Mouse (Mus musculus) embryo, embryonic 11.5 days (tissue): ENCODE results near the gene Dazap2.
"Not testable (repeated sequence)": the region's sequence is repeated elsewhere in the genome, so short reads cannot be mapped to it uniquely, and the experiment has no call there.

Experiments
- DNase-seq: peaks from one replicate; pipeline ENCODE4 v3.0.0-alpha.2; 2012; ENCODE audit warnings: low read depth, low spot score

Gene Dazap2

DNA sequence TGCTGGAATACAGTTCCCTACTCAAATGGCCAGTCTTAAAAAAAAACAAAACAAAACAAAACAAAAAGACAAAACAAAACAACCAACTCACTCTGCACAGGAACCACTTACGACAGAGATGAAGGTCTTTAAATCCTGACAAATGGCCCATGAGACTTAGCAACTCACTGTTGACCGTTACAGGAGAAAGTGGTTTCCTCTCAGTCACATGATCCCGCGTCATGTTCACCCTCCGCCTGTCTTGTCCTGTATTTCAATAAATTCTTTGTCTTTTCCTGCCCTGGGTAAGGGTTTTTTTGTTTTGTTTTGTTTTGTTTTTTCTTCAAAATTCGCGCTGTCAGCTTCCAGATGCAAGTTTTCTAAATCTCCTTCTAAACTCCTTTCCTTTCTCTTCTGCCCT lies 3.2 kb upstream of the Dazap2 start:
- no peak for DNase-seq

DNA sequence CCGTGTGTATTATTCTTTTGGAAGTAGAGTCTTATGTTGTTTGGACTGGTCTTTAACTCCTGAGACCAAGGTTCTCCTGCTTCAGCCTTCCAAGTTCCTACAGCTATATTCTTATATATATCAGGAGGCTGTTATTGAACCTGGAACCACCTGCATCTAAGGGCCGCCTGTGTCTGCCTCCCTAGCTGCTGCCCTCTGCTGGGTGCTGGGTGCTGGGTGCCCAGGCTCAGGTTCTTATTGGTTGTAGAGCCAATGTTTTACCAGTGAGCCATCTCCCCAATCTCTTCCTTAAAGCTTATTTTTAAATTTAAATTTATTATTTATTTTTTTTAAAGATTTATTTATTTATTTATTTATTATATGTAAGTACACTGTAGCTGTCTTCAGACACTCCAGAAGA lies 2.7 kb upstream of the Dazap2 start:
- no peak for DNase-seq

DNA sequence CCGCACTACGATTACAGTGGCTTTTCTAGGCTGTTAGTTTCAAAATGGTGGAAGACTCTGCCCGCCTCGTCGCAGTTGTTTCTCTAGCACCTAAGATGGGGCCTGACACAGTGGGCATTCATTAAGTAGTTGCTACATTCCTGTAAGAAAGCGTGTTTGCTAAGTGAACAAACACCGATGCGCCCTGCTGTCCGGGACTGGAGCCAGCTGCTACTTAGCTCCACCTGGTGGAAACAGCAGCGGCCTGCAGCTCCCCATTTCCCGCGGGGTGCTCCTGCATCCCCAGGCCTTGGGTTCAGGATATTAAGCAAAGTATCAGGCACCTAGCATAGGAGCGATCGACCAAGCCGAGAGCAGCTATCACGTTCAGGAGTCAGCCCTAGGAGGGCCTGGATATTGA lies 1.6 kb upstream of the Dazap2 start:
- DNase-seq, result peak; percentile 55

DNA sequence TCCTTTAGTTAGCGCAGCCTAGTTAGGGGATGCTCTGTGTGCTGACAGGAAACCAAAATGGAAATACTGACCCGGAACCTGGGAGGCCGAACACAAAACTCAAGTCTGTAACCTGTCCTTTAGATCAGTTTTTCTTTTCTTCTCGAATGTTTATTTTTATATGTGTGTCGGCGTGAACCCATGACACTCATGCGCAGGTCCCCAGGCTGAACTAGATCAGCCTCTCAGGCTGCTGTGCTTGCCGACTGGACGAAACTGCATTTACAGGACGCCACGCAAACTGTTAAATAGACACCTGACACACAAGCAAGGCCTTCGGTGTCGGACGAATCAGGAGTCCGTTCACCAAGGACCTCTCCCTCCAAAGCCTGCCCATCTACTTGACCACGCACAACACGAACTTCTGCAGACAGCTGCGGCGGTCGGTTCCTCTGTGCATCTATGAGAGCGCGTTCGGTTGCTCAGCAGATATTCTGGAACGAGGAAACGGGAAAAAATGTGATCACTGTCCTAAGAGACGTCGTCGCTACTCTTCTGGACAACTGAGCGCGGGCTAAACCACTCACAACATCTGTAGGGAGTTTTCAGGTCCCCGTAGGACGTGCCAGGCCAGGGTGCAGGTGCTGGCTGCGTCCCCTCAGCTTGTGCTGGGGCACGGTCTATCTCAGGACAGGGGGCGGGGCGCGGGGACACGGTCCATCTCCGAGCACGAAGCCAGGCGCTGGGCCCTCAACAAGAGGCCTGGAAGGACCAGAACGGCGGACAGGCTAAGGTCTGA lies 742 bp upstream of the Dazap2 start:
- DNase-seq, result no peak

DNA sequence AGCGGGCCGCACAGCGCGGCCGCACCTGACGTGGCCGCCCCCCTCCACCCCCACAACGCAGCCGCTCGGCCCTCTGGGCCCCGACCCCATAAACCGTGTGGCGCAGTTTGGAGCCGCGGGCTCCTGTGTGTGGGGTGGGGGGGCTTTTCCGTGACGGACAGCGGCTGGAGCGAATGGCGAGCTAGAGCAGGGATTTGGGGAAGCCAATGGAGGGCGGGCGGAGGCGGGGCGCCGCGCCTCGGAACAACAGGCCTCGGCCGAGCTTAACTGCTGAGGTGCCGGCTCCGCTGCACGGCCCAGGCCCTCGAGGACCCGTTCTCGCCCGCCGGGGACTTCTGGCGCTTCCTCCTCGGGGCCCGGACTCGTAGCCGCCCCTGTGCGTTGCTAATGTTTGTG lies 674 bp downstream of the Dazap2 start:
- peak; percentile 84 for DNase-seq

DNA sequence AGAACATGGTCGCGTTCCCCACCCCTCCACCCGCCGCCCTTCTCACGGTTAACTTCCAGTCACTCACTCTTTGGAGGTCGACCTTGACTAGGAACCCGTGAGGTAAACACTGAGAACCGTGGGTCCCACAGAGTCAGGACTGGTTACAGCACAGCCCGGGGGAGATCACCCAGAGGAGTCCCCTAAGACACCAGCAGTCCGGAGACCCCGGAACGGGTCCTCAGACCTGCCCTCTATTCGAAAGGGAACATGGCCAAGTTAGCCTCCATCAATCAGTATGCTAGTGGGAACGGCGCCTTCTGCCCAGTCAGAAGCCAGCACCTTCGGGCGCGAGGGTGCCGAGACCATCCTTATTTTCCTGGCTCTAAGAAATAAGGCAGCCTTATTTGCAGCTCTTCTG lies 1.1 kb downstream of the Dazap2 start:
- DNase-seq, result no peak

DNA sequence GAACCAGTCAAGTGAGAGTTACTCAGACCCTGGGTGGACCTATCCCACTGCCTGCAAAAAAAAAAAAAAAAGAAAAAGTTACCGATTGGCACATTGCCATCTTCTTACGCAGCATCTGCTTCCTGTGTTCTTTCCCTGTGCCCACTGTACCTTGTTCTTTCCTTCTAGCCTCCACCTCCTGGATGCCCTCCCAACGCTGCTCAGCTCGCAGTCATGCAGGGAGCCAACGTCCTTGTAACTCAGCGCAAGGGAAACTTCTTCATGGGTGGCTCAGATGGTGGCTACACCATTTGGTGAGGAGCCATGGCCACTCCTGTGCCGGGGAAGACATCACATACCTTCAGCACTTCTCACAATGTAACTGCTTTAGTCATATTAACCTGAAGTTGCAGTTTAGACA lies 4.1 kb downstream of the Dazap2 start:
- DNase-seq, result no peak

DNA sequence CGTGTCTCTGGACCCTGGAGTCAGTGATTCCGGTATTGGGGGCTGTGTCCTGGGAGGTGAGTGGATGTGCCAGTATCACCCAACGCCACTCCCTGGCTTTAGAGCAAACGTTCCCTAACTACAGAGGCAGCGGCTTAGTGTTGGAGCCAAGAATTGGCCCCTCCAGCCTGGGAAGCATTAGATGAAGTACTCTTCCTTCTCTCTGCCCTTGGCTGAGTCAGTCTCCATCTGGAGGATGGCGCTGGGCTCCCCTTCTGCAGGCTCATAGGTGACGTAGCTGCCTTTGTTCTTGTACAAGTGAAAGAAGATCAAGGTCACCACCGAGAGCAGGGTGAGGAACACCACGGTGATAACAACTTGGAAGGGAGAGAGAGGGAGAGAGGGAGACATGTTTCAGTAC lies 6.5 kb downstream of the Dazap2 start:
- DNase-seq, result not testable (repeated sequence)

DNA sequence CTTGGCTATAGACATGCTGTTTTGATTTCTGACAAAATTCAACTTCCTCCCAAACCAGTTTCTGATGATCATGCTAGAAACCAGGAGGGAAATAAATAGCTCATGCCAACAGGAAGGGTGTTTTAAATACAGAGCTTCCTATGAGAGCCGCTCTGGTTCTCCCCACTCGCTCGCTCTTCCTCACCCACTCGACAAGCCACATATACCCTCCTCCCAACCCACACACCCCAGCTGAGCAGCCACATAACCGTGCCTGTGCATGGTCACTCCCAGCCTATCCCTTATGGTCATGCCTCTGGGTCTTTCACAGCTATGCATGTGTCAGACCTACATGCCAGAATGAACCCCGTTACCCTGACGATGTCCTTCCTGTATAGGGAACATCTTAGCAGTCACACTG lies 7.0 kb downstream of the Dazap2 start:
- no peak for DNase-seq

DNA sequence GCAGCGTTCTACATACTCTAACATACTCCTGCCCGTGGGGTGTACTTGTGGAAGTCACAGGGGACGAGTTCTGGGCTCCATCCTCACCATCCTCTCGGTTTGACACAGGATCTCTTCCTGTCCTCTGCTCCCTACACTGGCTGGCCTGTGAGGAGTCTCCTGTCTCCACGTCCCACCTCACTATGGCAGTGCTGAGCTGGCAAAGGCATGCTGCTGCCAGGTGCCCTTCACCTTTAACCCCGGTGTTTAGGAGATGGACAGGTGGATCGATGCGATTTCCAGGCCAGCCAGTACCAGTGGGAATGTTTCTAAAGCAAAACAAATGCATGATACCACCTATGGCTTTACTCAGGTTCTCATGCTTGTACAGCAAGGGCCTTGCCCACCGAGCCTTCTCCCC lies 8.6 kb downstream of the Dazap2 start:
- no peak for DNase-seq

DNA sequence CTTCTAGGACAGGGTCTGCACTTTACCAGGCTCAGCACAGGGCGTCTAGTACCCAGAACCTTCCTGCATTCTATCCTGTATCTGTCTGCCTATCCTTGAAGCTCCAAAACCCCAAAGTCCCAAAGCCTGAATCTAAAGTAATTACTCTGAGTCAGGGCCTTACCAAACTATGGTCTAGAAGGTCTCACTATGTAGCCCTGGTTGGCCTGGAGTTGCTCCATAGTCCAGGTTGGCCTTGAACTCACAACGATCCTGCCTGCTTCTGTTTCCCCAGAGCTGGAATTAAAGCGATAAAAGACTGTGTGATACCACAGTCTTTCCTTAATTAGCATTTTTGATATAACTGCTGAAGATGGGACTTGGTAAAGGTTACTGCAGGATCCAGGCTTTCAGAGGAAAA lies 9.3 kb downstream of the Dazap2 start:
- DNase-seq, result no peak

DNA sequence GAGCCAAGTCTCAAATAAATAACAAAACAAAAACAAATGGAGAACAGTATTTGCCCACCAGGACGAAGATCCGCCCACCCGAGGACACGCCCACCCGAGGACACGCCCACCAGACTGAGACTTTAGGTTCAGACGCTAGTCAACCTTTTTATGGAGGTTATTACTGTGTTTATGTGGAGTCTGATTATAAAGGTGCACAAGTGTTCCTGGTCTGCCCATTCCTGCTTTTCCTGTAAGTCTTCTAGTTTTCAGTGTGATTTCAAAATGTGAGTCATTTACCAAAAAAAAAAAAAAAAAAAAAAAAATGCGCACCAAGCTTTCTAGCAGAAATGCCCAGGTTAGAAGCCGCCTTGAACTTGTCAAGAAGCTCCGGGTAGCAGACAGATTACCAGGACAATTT lies 12.1 kb downstream of the Dazap2 start:
- DNase-seq, result no peak

DNA sequence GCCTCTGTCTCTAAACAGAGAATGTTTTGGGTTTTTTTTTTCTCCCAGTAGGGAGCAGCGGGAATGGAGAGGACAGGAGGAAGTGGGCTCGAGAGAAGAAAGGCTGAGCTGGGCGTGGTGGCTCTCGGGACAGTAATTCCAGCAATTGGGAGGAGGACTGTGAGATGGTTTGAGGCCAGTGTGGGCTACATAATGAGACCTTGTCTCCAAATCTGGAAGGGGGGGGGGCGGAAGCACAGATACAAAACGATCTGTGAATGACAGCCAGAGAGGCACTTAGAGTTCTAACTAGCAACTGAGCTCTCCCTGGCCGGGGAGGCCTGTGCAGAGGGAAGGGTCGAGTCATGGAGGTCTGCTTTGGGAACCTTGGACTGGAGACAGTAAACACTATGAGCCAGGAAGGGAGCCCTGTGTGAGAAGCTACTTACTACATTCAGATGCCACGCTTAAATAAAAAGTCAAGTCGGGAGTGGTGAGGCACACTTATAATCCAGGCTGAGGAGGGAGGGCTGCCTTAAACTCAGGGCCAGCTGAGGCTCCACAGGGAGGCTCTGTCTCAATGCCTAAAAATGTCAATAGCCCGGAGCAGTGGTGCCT lies 12.7 kb downstream of the Dazap2 start:
- no peak for DNase-seq

DNA sequence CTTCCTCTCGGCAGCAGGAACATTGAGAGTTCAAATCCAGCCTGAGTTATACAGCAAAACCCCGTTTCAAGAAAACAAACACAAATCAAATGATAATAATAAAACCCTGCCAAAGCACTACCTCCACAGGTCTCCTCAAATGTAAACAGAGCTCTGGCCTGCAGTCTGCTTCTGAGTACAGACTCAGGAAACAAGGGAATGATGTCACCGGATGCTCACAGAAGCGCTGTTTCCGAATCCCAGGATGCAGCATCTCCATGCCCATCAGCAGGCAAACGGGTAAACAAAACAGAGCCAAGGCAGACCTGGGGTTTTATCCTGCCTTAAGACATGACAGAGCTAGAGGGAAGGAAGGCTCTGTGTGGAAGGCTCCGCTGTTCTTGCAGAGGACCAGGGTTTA lies 13.6 kb downstream of the Dazap2 start:
- DNase-seq, result no peak

DNA sequence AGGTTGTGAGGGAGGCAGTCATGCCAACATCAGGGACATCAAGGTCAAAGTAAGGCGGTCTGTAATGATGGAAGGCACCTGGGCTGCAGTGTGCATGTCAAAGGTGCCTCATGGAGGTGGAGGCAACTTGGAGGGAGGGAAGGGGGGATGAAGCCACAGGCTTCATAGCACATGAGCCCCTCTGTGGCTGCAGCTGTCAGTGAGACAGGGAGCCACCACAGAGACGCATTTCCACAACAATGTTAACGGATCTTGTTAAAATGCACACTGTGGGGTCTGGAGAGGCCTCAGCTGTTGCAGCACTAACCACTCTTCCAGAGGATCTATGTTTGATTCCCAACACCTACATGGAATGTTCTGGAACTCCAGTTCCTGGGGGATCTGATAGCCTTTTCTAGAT lies 15.0 kb downstream of the Dazap2 start:
- no peak for DNase-seq

DNA sequence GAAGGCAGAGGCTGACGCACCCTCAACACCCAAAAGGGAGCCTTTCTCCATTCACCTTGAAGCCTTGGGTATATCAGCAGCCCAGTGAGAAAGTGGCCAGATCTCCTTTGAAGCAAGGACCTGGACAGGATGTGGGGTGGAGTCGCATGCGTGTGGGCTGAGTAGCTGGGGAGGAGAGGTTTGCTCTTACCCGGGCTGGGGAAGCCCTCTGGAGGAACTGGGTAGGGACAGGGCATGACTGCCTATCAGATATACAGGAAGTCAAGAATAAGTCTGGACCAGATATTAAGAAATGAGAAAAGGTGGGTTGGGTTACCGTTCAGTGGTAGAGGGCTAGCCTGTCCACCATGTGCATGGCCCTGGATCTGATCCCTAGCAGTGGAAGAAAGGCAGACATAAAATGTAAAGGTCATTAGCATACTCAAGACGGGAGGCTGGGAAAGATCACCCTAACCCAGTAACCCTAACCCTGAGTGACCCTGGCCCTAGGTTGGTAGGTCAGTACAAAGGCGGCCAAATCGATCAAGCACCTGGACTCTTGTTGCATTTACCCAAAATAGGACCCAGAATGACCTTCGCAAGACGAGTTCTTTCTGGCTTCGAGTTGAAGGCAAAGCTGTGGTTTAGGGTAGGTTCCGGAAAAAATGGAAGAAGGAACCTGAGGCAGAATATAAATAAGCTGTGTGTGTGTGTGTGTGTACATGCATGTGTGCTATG lies 16.5 kb downstream of the Dazap2 start:
- no peak for DNase-seq

DNA sequence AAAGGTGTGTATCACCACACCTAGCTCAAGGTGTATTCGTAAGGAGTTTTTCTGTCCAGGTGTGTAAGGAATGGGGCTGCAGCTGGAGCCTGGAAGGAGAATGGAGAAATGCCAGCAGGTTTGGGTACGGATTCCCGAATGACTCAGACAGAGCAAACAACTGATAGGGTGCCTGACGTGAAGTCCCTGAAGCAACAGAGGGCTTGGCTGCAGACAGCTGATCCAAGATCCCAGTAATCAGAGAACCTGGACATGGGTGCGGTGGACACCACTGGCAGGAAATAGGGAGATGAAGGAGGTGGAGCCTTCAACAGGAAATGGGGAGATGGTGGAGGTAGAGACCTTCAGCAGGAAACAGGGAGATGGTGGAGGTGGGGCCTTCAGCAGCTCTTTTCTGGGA lies 17.2 kb downstream of the Dazap2 start:
- no peak for DNase-seq

DNA sequence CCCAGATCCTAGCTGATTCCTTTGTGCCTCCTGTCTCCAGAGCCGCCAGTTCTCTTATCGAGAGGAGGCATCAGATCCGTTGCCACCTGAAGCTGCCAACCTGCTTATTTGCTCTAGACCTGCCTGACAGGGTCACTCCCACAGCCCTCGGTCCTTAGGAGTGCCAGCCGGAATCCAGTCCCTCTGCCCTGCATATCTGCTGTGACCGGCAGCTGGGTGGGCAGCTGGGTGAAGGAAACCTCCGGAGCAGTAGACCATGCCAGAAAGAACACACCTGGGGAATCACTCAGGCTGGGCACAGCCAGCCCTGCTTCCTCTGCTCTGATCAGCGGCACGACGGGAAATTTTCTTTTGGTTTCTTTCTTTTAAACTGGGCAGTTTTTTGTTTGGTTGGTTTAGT lies 18.2 kb downstream of the Dazap2 start:
- DNase-seq, result no peak

DNA sequence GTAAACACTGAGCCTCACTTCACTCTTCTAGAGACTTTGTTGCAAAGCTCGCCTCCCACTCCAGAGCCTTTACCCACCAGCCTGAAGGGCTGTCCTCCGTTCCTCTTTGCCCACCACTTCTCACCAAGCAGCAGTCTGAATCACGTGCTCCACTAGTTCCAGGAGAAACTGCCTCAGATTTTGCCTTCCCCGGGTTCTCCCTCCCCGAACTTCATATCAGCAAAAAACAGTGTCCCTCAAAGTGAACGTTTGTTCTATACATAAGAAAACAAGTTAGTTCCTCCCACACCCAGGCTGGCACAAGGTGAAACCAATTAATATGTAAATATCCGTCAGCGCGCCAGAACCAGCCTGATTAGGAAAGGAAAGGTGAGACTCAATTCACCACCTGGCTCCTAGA lies 20.1 kb downstream of the Dazap2 start:
- no peak for DNase-seq

DNA sequence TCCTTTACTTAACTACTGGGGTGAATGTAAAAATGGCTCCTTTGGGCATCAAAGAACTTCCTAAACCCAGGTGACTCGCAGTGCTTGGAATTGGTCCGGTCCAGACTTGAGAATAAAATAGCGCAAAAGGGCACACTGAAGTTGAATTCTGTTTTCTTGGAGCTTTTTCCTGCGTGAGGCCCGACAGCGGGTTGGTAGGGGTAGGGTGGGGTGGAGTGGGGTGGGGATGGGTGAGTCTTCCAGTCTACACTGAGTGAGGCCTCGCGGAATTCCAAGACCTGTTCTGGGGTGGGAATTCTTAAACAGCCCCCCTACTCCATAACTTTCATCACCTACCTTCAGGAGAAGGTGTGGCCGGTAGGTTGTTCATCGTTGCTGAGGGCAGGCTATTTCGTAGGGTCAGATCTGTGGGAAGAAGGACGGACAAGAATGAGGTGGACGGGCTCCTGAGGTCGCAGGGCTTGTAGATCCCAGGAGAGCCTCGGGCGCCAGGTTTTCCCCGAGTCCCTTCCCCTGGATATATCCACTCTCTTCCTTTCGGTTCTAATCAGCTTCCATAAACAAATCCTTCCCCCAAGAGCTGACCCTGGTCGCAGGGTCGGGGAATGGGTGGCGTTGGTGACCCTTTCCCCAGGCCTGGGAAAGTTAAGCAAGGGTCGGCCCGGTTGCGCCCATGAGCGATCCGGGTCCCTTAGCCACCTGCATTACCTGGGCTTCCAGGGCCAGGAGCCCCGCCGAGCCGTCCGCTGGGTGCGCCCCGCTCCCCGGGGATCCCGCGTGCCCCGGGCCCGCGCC lies 20.9 kb downstream of the Dazap2 start:
- no peak for DNase-seq

DNA sequence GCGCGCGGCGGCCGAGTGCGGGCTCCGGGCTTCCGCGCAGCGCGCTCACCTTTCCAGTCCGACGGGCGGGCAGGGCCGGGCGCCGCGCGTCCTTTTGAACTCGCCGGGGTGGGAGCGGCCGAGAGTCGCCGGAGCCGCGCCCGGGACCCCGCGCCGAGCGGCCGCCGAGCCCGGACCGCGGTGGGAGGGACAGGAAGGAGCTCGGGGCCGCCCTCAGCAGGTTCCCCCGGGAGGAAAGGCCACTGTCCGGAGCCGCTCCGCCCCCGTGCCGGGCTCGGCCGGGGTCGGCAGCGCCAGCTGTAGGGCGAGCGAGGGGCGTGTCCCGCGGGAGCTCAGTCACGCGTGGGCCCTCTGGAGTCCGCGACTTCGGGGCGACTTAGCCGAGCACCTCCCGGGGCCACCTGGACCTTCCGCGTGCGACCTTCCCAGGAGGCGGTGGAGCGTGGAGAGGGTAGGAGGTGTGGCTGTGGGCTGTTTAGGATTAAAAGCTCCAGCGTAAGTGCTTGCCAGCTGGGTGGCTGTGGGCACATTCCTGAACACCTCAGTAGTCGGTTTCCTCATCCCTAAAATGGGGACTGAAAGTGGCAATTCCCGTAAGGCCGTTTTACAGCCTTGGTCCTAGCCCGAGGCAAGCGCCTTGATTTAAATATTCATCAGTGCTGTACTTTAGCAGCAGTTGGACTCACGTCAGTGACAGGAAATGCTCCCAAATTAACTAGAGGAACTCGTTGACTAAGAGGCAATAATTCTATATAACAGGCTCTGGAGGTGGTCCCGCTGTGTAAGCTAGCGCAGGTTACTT lies 21.8 kb downstream of the Dazap2 start, which contains the start of gene Smagp:
Smagp (minus strand) TSS at position 241 of the 802 bp plus-strand sequence.
- no peak for DNase-seq
